Mouse (Mus musculus) heart, postnatal 0 days (tissue): ENCODE measurements at regions not wholly inside any gene's neighbourhood (a gene's known extent, or its start where the extent isn't known, plus 50 kb on each side); places are given as distances from the start of the nearest gene placed in this dataset.

ENCODE experiments used
- ATAC-seq: fragments of 200-750 bp; cut with Nextera tagmentation; 2 replicates; pipeline ENCODE4 v1.8.0; 2017; ENCODE audit warnings: low read depth, moderate number of reproducible peaks, moderate library complexity; ENCODE audit not compliant: insufficient read depth
- DNase-seq: peaks from one replicate; pipeline ENCODE4 v3.0.0-alpha.2; 2016; ENCODE audit warnings: low spot score
- H3K27ac ChIP-seq: fragments of 300-500 bp; sonication (generic); 2 replicates; pipeline ENCODE4 v1.5.1; 2014; ENCODE audit warnings: low read depth, mild to moderate bottlenecking
- H3K27me3 ChIP-seq: fragments of 300-500 bp; sonication (generic); 2 replicates; pipeline ENCODE4 v1.6.1; 2014; ENCODE audit warnings: low read length, mixed read lengths; ENCODE audit not compliant: control insufficient read depth, insufficient read depth
- H3K36me3 ChIP-seq: fragments of 300-500 bp; sonication (generic); replicated peaks from 2 replicates; pipeline ENCODE4 v1.6.1; 2014; ENCODE audit warnings: low read length, mixed read lengths; ENCODE audit not compliant: control insufficient read depth, insufficient read depth
- H3K4me1 ChIP-seq: fragments of 300-500 bp; sonication (generic); 2 replicates; pipeline ENCODE4 v1.6.1; 2014; ENCODE audit warnings: antibody characterized with exemption; ENCODE audit not compliant: control insufficient read depth, insufficient read depth
- H3K4me2 ChIP-seq: fragments of 300-500 bp; sonication (generic); 2 replicates; pipeline ENCODE4 v1.6.1; 2014; ENCODE audit warnings: low read depth, mild to moderate bottlenecking, low read length, moderate library complexity
- H3K4me3 ChIP-seq: fragments of 300-500 bp; sonication (generic); 2 replicates; pipeline ENCODE4 v1.5.1; 2014; ENCODE audit warnings: low read depth, low read length
- H3K9ac ChIP-seq: fragments of 300-500 bp; sonication (generic); replicated peaks from 2 replicates; pipeline ENCODE4 v1.6.1; 2014; ENCODE audit warnings: low read depth, low read length, mixed read lengths
- H3K9me3 ChIP-seq: fragments of 300-500 bp; sonication (generic); replicated peaks from 2 replicates; pipeline ENCODE4 v1.6.1; 2016; ENCODE audit warnings: low read length; ENCODE audit not compliant: control insufficient read depth
- CTCF ChIP-seq: IDR thresholded peaks from 2 replicates; pipeline ENCODE4 v1.5.1; 2016; ENCODE audit warnings: antibody characterized with exemption, control low read depth, low read depth
- EP300 ChIP-seq: IDR thresholded peaks from 2 replicates; pipeline ENCODE4 v1.6.1; 2016; ENCODE audit warnings: antibody characterized with exemption, low read depth
- WGBS: fragments of 180-500 bp; shearing (Covaris S2); extraction: QIAGEN DNeasy Blood & Tissue Kit; methylation state at CpG from one replicate; pipeline ENCODE4 v1.1.7; 2014; 5-methylcytosine and 5-hydroxymethylcytosine counted together

- DNase-seq: no peak
- no peak for ATAC-seq
- Histone ChIP-seq H3K27ac (no peak overlapping the region), H3K4me1 (no peaks in the 10 kb centered on the region), H3K36me3 (no peaks in the 10 kb centered on the region), H3K9me3 (no peaks in the 10 kb centered on the region), H3K9ac (no peak overlapping the region), H3K27me3 (no peaks in the 10 kb centered on the region), H3K4me2 (no peak overlapping the region), H3K4me3 (no peak overlapping the region)
- TF ChIP-seq EP300: no peak
- WGBS: 73% methylated on average over 4 of the region's 4 CpGs
Observed at GRCm38 (mm10) chr17:62963824-62964223, 82.7 kb upstream of the Efna5 start.

DNA sequence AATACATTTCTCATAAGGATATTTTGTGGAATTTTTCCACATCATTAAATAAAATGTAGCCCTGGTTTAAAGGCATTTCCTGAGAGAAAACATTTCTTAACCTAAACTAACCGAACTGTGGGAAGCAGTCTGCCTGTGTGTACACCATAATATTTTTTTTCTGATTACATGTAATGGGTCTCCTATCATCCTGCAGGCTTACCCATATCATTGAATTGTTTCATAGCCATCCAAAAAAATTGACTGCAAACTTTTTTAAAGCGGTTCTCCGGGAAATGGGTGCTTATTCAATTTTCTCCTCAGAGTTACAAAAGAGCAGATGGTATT lies 81.1 kb upstream of the Efna5 start:
- Histone ChIP-seq H3K4me2 (no peak overlapping the region), H3K9me3 (no peaks in the 10 kb centered on the region)

GRCm38 (mm10) chr17:62961596-62962291 lies 80.6 kb upstream of the Efna5 start:
- TF ChIP-seq CTCF (no peak), EP300 (no peak)
- Histone ChIP-seq H3K9ac (no peak overlapping the region), H3K4me1 (no peaks in the 10 kb centered on the region), H3K36me3 (no peaks in the 10 kb centered on the region), H3K27ac (no peak overlapping the region), H3K4me3 (no peak overlapping the region), H3K9me3 (no peaks in the 10 kb centered on the region), H3K27me3 (no peaks in the 10 kb centered on the region), H3K4me2 (no peak overlapping the region)
- 84% methylated on average over 19 of the region's 19 CpGs for WGBS
- no peak for DNase-seq
- no peak for ATAC-seq

More for the DNA sequence above, 81.1 kb upstream of the Efna5 start:
- 81% methylated on average over 3 of the region's 3 CpGs for WGBS
- Histone ChIP-seq H3K27ac (no peak overlapping the region), H3K36me3 (no peaks in the 10 kb centered on the region), H3K4me3 (no peak overlapping the region), H3K4me1 (no peaks in the 10 kb centered on the region), H3K9ac (no peak overlapping the region), H3K27me3 (no peaks in the 10 kb centered on the region)
- ATAC-seq: no peak
- no peak for DNase-seq
- TF ChIP-seq CTCF: no peak
- TF ChIP-seq EP300: no peak

- Histone ChIP-seq H3K4me1 (no peaks in the 10 kb centered on the region), H3K27ac (no peak overlapping the region), H3K4me2 (no peak overlapping the region), H3K36me3 (no peaks in the 10 kb centered on the region), H3K27me3 (no peaks in the 10 kb centered on the region), H3K4me3 (no peak overlapping the region), H3K9me3 (no peaks in the 10 kb centered on the region), H3K9ac (no peak overlapping the region)
- DNase-seq: no peak
- TF ChIP-seq EP300 (no peak), CTCF (no peak)
- WGBS: 52% methylated on average over 3 of the region's 3 CpGs
- no peak for ATAC-seq
Observed at GRCm38 (mm10) chr17:62959146-62959545, 78.0 kb upstream of the Efna5 start.

DNA sequence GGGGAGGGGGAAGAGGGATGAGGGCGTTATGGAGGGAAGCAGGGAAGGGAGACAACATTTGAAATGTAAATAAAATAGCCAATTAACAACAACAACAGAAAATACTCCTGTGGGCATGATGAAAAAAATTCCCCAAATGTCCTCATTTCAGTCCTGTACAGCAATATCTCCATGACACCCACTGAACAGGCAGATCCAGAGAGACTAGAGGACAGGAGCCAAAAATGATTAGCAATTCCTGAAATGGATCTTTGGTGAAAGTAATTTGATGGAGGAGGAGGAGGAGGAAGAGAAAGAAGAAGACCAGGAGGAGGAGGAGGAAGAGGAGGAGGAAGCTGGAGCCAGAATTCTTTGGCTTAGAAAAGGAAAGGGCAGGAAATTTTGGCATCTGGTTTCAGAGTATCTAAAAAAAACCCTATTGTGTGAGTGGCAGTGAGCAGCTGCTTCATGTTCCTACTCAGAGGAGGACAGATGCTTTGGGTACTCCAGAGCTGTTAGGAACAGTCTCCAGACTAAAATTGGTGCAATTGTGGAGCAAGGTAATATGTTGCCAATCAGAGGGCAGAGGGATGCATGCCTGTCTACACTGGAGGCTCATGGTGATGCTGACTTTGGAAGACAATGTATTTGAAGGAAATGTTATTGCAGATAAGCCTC lies 66.5 kb upstream of the Efna5 start:
- no peak for ATAC-seq
- WGBS: 80% methylated on average over 1 of the region's 1 CpGs
- Histone ChIP-seq H3K9ac (no peak overlapping the region), H3K36me3 (no peaks in the 10 kb centered on the region), H3K4me2 (no peak overlapping the region), H3K9me3 (no peaks in the 10 kb centered on the region), H3K27ac (no peak overlapping the region), H3K27me3 (no peaks in the 10 kb centered on the region), H3K4me3 (no peak overlapping the region), H3K4me1 (no peaks in the 10 kb centered on the region)
- no peak for DNase-seq
- TF ChIP-seq EP300 (no peak), CTCF (no peak)
